Mouse (Mus musculus) lung, postnatal 0 days (tissue): ENCODE data around the gene Aldh1l1.

Experiments
- CTCF ChIP-seq: IDR thresholded peaks from 2 replicates; pipeline ENCODE4 v1.5.1; 2016; ENCODE audit warnings: antibody characterized with exemption, mild to moderate bottlenecking
- EP300 ChIP-seq: IDR thresholded peaks from 2 replicates; pipeline ENCODE4 v1.6.1; 2016; ENCODE audit warnings: antibody characterized with exemption, mild to moderate bottlenecking, control low read depth

DNA sequence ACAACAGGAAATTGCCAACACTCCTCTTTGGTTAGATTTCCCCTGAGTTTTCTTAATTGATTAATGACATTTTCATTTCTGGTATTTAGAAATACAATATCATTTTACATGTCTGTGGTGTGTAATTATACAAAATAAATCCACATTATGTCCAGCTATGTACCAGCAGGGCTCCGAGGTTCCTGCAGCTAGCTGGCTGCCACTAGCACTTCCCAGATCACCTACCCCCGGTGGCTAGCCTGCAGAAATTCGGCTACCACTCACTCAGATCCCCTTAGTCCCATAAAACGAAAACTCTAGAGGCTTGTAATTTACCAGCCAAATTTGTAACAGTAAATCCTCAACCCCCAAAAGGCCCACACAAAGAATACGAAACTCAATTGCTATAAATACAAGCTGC is 33.1 kb downstream of the Aldh1l1 start:
- TF ChIP-seq EP300, result no peak
- no peak for TF ChIP-seq CTCF
